Mouse (Mus musculus): ENCODE results near the gene Gm19684. TPM values are rescaled to one million over a fixed set of nuclear protein-coding genes. Genes with fewer than 3 reads are reported as not detected.
"Not testable (repeated sequence)": the region's sequence is repeated elsewhere in the genome, so short reads cannot be mapped to it uniquely, and the experiment has no call there.

Gm19684 gene
- polyA plus RNA-seq, 1 experiment from 2014 or later = not detected

DNA sequence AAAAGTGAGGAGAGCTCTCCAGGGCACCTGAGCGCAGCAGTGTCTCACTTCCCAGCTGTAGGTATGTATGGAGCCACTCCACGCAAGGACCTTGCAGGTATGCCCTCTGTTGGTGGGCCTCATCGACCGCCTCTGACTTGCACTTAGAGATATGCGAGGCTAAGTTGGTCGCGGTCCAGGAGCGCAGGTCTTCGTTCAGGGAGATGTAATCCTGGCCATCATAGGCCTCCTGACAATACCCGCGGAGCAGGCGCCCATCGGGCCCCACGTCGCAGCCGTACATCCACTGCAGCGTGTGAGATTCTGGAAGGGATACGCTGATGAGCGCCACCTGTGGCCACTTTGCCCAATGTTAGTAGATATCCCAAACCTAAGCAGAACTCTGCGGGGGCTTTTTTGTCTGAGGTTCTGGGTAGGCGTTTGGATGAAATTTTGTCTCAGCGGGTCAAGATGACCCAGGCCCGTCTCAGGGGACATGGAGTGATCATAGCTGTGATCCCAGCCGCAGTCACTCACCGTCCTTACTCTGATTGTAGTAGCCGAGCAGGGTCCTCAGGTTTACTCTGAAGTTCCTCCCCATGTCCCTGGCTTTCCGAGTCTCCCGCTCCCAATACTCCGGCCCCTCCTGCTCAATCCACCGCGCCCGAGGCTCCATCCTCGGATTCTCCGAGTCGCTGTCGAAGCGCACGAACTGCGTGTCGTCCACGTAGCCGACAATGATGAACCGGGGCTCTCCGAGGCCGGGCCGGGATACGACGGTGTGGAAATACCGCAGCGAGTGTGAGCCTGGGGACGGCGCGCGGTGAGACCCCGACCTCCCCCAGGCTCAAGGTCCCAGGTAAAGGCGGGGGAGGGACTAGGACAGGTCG, 10.6 kb upstream of the Gm19684 start:
- not testable (repeated sequence) for H3K27ac ChIP-seq; H3K4me1 ChIP-seq; H3K36me3 ChIP-seq; H3K9me3 ChIP-seq (replicated peaks)
- under 1% methylated on average over 57 of the region's 57 CpGs for WGBS
- peaks cover 52% of the 10 kb centered on the region for H3K27me3 ChIP-seq (ENCODE audit: low read depth, poor library complexity, severe bottlenecking)
- peak; percentile 50 for DNase-seq (ENCODE audit: low spot score)
- H3K4me3 ChIP-seq = peak overlapping the region; percentile 44

DNA sequence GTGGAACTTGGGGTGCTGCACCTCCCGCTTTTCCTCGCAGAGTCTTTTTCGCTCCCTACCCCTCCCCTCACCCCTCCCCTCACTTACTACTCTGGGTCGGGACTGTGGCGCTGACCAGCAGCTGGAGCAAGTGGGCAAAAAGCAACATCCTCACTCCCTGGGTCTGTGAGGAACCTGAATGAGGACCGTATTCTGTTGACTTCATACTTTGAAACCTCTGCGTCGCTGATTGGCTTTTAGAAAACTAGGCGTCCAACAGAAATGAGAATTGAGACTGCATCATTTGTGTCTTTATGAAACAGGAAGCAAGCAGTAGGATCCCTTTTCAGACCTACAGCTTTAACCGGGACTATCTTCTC, 10.0 kb upstream of the Gm19684 start:
- not testable (repeated sequence) for DNase-seq (ENCODE audit: low spot score); H3K36me3 ChIP-seq; H3K27ac ChIP-seq; H3K4me1 ChIP-seq; H3K9me3 ChIP-seq (replicated peaks)
- peaks cover 52% of the 10 kb centered on the region for H3K27me3 ChIP-seq (ENCODE audit: low read depth, poor library complexity, severe bottlenecking)
- peak overlapping the region; percentile 44 for H3K4me3 ChIP-seq
- 3% methylated on average over 10 of the region's 10 CpGs for WGBS

DNA sequence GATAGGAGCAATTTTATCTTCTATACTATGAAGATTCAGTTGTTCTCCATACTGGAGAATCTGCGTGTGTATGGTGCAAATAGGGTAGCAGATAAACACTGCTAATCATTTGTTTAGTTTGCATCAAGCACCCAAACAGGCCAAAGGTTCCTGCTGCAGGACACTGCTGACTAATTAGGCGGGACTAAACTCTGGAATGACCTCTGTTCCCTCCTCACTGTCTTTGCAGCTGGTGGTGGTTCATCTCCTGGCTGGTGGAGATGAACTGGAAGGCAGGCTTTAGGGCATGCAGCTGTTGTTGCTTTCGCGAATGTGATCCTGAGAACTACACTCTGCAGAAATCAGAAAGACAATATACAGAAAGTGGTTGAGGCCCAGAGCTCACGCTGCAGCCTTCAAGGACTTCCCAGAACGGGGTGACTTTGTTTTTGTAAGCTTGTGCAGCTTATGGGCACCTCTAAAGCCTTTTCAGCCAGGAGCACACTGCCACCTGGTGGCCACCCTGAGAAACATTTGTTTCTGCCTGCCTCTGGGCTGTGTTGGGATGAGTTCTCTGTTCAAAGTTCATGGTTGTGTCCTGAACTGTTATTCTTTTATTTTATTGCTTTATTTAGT, 7.4 kb upstream of the Gm19684 start:
- not testable (repeated sequence) for H3K9me3 ChIP-seq (replicated peaks); H3K4me3 ChIP-seq; H3K27ac ChIP-seq; H3K4me1 ChIP-seq; H3K36me3 ChIP-seq
- peaks cover 49% of the 10 kb centered on the region for H3K27me3 ChIP-seq (ENCODE audit: low read depth, poor library complexity, severe bottlenecking)
- DNase-seq (ENCODE audit: low spot score) = peak; percentile 61
- WGBS = 20% methylated on average over 6 of the region's 6 CpGs

DNA sequence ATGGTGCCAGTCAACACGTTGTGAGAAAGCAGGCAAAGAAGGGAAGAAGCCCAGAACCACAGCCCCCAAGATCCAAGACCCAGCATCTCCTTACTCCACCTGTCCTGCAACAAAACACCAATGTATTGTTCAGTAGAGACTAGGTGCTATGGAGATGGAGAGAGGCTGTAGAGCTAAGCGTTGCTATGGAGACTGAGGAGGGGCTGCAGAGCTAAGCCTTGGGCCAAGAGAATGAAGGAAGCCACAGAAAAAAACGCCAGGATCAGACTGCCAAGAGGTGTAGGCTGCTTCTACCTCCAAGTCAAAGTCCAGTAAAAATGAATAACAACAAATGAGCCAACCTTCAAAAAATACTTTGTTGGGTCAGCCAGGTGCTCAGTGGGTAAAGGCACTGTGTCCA, 4.9 kb upstream of the Gm19684 start:
- not testable (repeated sequence) for DNase-seq (ENCODE audit: low spot score)

DNA sequence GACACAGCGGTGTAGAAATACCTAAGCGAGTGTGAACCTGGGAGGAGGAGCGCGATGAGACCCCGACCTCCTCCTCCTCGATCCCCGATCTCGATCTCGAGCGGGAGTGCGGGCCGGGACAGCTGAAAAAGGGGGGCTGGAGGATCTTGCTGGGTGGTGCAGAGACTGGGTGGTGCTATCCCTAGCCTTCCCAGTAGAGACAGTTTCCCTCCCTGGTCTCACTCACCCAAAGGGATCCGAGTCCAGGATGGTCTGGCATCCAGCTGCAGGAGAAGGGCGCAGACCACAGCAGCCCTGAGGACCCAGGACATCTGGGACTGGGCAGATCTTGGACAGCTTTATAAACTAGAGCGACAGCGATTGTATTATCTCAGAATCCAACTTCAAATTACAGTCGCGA, 639 bp upstream of the Gm19684 start:
- not testable (repeated sequence) for H3K36me3 ChIP-seq; H3K9me3 ChIP-seq (replicated peaks); DNase-seq (ENCODE audit: low spot score); H3K4me3 ChIP-seq; H3K27ac ChIP-seq; H3K4me1 ChIP-seq
- peaks cover 50% of the 10 kb centered on the region for H3K27me3 ChIP-seq (ENCODE audit: low read depth, poor library complexity, severe bottlenecking)
- 22% methylated on average over 18 of the region's 18 CpGs for WGBS

More for the DNA sequence above, 4.9 kb upstream of the Gm19684 start:
- not testable (repeated sequence) for H3K27ac ChIP-seq; H3K4me1 ChIP-seq; H3K9me3 ChIP-seq (replicated peaks); H3K36me3 ChIP-seq; H3K4me3 ChIP-seq
- whole genome bisulfite sequencing = 27% methylated on average over 3 of the region's 3 CpGs
- peaks cover 49% of the 10 kb centered on the region for H3K27me3 ChIP-seq (ENCODE audit: low read depth, poor library complexity, severe bottlenecking)

DNA sequence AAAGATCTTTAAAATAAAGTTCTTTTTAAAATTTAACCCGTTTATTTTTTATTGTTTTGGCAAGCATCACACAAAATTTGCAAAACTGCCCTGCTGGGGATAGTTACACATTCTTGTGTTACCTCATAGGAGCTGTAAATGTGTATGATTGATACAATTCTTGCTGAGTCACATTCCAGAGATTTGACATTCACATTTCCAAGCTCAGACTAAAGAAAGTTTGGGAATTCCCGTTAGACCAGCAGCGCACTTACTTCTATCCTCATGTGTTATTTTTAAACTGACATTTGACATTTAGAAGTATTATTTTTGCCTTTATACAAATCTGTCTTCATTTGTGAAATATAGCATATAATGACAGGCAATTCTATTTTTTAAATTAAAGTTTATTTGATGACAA, 2.6 kb downstream of the Gm19684 start:
- H3K36me3 ChIP-seq; H3K27ac ChIP-seq; H3K4me3 ChIP-seq; H3K9me3 ChIP-seq (replicated peaks); H3K4me1 ChIP-seq; DNase-seq (ENCODE audit: low spot score): not testable (repeated sequence)
- WGBS = 78% methylated on average over 3 of the region's 3 CpGs
- peaks cover 53% of the 10 kb centered on the region for H3K27me3 ChIP-seq (ENCODE audit: low read depth, poor library complexity, severe bottlenecking)

DNA sequence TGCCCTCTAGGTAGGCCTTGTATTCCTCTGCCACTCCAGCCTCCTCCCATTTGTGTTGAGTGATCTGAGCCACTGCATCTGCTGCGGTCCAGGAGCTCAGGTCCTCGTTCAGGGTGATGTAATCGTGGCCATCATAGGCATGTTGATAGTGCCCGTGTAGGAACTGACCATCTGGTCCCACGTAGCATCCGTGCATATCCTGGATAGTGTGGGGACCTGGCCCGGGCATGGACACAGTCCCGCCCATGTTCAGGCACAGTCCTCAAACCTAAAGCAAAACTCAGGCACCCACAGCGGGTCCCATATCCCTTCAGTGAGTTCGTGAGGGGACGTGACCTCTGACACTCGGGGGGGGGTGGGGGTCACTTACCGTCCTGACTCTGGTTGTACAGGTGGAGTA, 7.0 kb downstream of the Gm19684 start:
- H3K27me3 ChIP-seq (ENCODE audit: low read depth, poor library complexity, severe bottlenecking) = peaks cover 52% of the 10 kb centered on the region
- H3K27ac ChIP-seq; H3K36me3 ChIP-seq; H3K4me3 ChIP-seq; DNase-seq (ENCODE audit: low spot score); H3K9me3 ChIP-seq (replicated peaks); H3K4me1 ChIP-seq: not testable (repeated sequence)
- 68% methylated on average over 12 of the region's 13 CpGs for WGBS

DNA sequence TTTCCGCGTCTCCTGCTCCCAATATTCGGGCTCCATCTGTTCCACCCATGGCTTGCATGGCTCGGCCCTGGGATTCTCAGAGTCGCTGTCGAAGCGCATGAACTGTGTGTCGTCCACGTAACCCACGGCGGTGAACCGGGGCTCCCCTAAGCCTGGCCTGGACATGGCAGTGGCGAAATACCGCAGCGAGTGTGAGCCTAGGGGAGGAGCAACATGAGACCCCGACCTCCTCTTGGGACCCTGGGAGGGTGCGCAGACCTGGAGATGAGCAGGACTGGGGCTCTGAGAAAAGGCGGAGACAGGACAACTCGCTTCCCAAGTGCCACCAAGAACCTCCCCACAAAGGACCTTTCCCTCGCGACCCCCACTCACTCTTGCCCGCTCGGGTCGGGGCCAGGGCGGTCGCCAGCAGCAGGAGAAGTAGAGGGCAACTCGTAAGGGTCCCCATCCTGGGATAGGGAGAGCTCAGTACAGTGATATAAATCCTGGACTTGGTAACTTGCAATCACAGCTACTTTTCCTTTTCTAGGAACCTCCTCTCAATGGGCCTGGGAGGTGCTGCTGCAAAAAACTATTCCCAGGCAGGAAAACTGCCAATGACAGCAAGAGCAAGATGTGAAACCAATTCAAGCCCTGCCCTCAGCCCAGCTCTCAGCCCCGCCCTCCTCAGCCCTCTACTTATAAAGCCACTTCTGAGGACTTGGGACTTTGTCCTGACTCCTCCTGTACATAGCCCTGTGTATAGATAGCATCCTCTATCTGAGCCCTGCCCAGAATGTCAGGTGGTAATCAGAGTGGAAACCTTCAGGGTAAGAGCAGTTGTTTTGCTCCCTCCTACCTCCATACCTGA, 7.7 kb downstream of the Gm19684 start, which contains the start of gene Gm7030:
Gm7030 (minus strand) TSS at position 458 of the 850 bp plus-strand sequence.
- H3K4me1 ChIP-seq; H3K9me3 ChIP-seq (replicated peaks); H3K4me3 ChIP-seq; H3K27ac ChIP-seq; H3K36me3 ChIP-seq; DNase-seq (ENCODE audit: low spot score): not testable (repeated sequence)
- peaks cover 56% of the 10 kb centered on the region for H3K27me3 ChIP-seq (ENCODE audit: low read depth, poor library complexity, severe bottlenecking)
- WGBS = 19% methylated on average over 28 of the region's 28 CpGs

DNA sequence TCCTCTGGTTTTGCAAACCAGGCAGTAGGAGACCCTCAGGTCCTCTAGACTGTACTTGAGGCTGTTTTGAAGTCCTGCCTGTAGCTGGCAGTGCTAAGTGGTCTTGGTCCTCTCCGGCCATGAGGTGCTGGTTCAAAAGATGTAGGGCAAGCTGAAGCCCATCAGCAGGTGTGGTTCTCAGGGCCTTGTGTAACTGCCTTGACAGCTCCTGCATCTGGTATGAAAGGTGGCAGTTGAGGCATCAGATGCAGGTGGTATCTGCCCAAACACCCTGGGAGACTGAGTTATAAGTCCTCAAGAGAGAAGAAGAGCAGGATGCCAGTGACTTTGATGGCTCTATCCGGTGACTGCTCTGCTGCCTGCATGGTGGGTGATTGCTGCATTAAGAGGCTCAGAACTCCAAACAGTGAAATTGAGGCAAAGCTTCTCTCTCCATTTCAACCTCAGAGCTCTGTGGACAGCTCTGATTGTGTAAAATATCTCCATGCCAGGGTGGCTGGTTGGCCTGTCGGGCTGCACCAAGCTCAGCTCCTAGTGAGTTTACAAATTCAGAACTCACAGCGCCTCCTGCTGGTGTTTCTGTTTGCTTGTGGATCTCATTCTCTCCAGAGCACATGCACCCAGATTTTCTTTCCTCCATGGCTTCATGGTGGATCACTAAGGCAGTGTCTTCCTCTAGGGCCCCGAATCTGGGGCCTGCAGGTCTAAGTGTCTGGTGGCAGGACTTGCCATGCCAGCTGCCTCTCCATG, 10.2 kb downstream of the Gm19684 start:
- 73% methylated on average over 5 of the region's 5 CpGs for WGBS
- Histone ChIP-seq H3K4me3 (no peak overlapping the region), H3K4me1 (no peaks in the 10 kb centered on the region), H3K36me3 (no peaks in the 10 kb centered on the region), H3K27me3 (ENCODE audit: low read depth, poor library complexity, severe bottlenecking) (peaks cover 61% of the 10 kb centered on the region), H3K27ac (no peak overlapping the region), H3K9me3 (replicated peaks) (no peaks in the 10 kb centered on the region)
- DNase-seq (ENCODE audit: low spot score) = no peak

DNA sequence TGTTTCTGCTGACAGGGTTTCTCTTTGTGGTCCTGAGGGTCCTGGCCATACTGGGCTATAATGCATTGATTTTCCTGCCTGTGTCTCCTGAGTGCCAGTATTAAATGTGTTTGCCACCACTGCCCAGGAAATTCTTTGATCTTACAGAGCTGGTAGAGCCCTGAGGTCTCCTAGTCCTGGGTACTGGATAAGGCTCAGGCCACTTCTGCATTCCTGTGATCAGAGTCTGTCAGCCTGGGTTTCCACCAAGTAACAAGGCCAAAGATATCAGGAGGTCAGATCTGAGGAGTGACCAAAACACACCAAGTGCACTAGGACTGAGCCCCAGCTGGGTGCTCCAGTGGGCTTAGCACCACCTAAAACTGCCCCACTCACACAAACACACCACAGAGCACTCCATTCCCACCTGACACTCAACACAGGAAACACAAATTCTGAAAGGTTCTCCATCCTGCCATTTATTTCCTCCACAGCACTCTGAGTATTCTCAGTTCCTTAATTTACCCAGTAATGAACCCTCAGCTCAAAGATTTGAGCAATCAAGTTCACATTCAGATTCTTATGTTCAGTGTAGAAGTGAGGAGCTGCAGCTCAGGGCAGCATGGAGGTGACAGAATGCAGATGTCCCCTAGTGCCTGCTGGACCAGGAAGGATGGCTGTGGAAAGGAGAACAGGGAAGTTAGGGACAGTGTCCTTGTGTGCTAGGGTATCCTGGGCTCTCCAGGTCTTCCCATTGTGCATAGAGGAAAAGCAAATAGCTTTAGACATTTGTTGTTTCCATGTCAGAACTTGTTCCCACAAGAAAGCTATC, 14.1 kb downstream of the Gm19684 start:
- not testable (repeated sequence) for H3K36me3 ChIP-seq; DNase-seq (ENCODE audit: low spot score); H3K4me1 ChIP-seq; H3K4me3 ChIP-seq; H3K27ac ChIP-seq; H3K9me3 ChIP-seq (replicated peaks)
- peaks cover 62% of the 10 kb centered on the region for H3K27me3 ChIP-seq (ENCODE audit: low read depth, poor library complexity, severe bottlenecking)

DNA sequence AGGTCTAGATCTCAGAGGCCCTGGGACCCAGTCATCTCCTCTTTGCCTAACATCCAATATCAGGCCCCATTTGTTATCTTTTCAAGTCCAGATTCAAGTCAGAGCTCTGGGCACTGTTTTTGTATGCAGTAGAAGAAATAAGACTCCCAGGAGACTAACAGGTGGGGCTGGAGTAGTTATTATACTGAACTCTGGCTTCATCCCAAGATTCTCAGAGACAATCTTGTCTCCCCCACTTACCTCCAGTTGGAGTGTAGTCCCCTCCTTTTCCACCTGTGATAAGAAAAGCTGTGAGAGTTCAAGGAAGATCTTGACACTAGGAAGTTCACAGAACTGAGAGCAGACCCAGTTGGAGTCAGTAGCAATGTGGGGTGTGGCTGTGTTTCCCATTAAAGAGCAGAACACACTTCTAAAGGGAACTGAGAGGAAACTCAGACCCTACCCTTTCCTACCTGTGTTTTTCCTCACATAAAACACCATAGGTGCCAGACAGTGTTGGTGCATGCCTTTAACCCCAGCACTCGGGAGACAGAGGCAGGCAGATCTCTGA, 14.9 kb downstream of the Gm19684 start:
- DNase-seq (ENCODE audit: low spot score); H3K9me3 ChIP-seq (replicated peaks); H3K4me1 ChIP-seq; H3K36me3 ChIP-seq; H3K4me3 ChIP-seq; H3K27ac ChIP-seq: not testable (repeated sequence)
- 81% methylated on average over 1 of the region's 1 CpGs for WGBS
- H3K27me3 ChIP-seq (ENCODE audit: low read depth, poor library complexity, severe bottlenecking) = peaks cover 61% of the 10 kb centered on the region

Measured in limb, embryonic 10.5 days (tissue).